Mouse (Mus musculus): ENCODE measurements at regions not wholly inside any gene's neighbourhood (a gene's known extent, or its start where the extent isn't known, plus 50 kb on each side); places are given as distances from the start of the nearest gene placed in this dataset.

GRCm38 (mm10) chr14:46532697-46533096 lies 142.2 kb upstream of the Bmp4 start:
- no peak for DNase-seq (ENCODE audit: low spot score)
- Histone ChIP-seq H3K27ac (no peak overlapping the region), H3K36me3 (no peaks in the 10 kb centered on the region), H3K4me3 (no peak overlapping the region), H3K9me3 (replicated peaks) (no peaks in the 10 kb centered on the region), H3K27me3 (ENCODE audit: low read depth, poor library complexity, severe bottlenecking) (no peaks in the 10 kb centered on the region), H3K4me1 (no peaks in the 10 kb centered on the region; the same call in 1 of the 2 replicates)
- WGBS: 74% methylated on average over 1 of the region's 1 CpGs

- Histone ChIP-seq H3K4me1 (no peaks in the 10 kb centered on the region; the same call in 1 of the 2 replicates), H3K36me3 (no peaks in the 10 kb centered on the region), H3K27me3 (ENCODE audit: low read depth, poor library complexity, severe bottlenecking) (no peaks in the 10 kb centered on the region), H3K9me3 (replicated peaks) (no peaks in the 10 kb centered on the region), H3K27ac (no peak overlapping the region), H3K4me3 (no peak overlapping the region)
- no peak for DNase-seq (ENCODE audit: low spot score)
- 90% methylated on average over 6 of the region's 6 CpGs for WGBS
Measured at GRCm38 (mm10) chr14:46530452-46530851, 140.0 kb upstream of the Bmp4 start.

- Histone ChIP-seq H3K27me3 (ENCODE audit: low read depth, poor library complexity, severe bottlenecking) (no peaks in the 10 kb centered on the region), H3K27ac (no peak overlapping the region), H3K4me1 (no peaks in the 10 kb centered on the region; the same call in 1 of the 2 replicates), H3K36me3 (no peaks in the 10 kb centered on the region), H3K4me3 (no peak overlapping the region), H3K9me3 (replicated peaks) (no peaks in the 10 kb centered on the region)
- 89% methylated on average over 5 of the region's 5 CpGs for WGBS
- DNase-seq (ENCODE audit: low spot score): no peak
Measured at GRCm38 (mm10) chr14:46529086-46529715, 138.7 kb upstream of the Bmp4 start.

GRCm38 (mm10) chr14:46517258-46517657 lies 126.8 kb upstream of the Bmp4 start:
- Histone ChIP-seq H3K4me1 (no peaks in the 10 kb centered on the region), H3K27ac (no peak overlapping the region), H3K27me3 (ENCODE audit: low read depth, poor library complexity, severe bottlenecking) (no peaks in the 10 kb centered on the region), H3K9me3 (replicated peaks) (no peaks in the 10 kb centered on the region), H3K36me3 (no peaks in the 10 kb centered on the region), H3K4me3 (no peak overlapping the region)
- 81% methylated on average over 4 of the region's 4 CpGs for WGBS
- no peak for DNase-seq (ENCODE audit: low spot score)

GRCm38 (mm10) chr14:46516285-46516684 lies 125.8 kb upstream of the Bmp4 start:
- no peak overlapping the region for H3K4me3 ChIP-seq
- H3K27ac ChIP-seq: no peak overlapping the region
- no peaks in the 10 kb centered on the region for H3K9me3 ChIP-seq (replicated peaks)
- no peaks in the 10 kb centered on the region for H3K36me3 ChIP-seq
- no peak for DNase-seq (ENCODE audit: low spot score)
- no peaks in the 10 kb centered on the region for H3K4me1 ChIP-seq
- WGBS: 88% methylated on average over 3 of the region's 3 CpGs
- H3K27me3 ChIP-seq (ENCODE audit: low read depth, poor library complexity, severe bottlenecking): no peaks in the 10 kb centered on the region

DNA sequence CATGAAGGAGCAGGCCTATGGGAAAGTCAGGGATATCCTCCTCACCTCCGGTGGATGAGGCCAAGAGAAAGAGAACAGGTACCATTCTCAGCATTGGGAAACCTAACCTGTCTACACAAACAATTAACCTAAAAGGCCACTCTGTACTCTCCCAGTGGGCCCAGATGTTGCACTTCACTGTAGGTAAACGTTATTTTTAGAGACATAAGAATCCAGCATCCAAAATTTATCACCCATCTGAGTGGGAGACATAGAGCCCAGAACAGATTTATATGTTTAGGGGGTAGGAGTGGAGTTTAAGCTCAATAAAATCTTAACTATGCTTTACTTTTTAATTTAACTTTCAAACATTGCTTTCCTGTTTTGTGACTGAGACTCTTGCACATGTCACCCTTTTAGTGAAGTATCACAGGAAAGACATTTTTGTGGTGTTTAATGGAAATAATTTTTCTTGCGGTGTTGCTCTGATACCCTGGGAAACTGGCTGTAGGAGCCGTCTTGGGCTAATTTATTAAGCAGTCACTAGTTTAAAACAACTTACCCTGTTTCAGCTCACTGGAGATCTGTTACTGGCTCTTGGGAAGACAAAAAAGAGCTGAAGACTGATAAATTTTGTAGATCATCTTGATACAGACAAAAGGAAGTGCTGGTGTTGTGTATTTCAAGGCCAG lies 123.9 kb upstream of the Bmp4 start:
- 84% methylated on average over 4 of the region's 4 CpGs for WGBS
- H3K9me3 ChIP-seq (replicated peaks): no peaks in the 10 kb centered on the region
- H3K36me3 ChIP-seq: no peaks in the 10 kb centered on the region
- H3K27me3 ChIP-seq (ENCODE audit: low read depth, poor library complexity, severe bottlenecking): no peaks in the 10 kb centered on the region
- no peaks in the 10 kb centered on the region for H3K4me1 ChIP-seq
- no peak for DNase-seq (ENCODE audit: low spot score)
- H3K4me3 ChIP-seq: no peak overlapping the region
- H3K27ac ChIP-seq: no peak overlapping the region

GRCm38 (mm10) chr14:46512118-46512517 lies 121.6 kb upstream of the Bmp4 start:
- Histone ChIP-seq H3K9me3 (replicated peaks) (no peaks in the 10 kb centered on the region), H3K27me3 (ENCODE audit: low read depth, poor library complexity, severe bottlenecking) (no peaks in the 10 kb centered on the region), H3K4me1 (no peaks in the 10 kb centered on the region), H3K27ac (no peak overlapping the region), H3K36me3 (no peaks in the 10 kb centered on the region), H3K4me3 (no peak overlapping the region)
- no peak for DNase-seq (ENCODE audit: low spot score)
- WGBS: 97% methylated on average over 1 of the region's 1 CpGs

DNA sequence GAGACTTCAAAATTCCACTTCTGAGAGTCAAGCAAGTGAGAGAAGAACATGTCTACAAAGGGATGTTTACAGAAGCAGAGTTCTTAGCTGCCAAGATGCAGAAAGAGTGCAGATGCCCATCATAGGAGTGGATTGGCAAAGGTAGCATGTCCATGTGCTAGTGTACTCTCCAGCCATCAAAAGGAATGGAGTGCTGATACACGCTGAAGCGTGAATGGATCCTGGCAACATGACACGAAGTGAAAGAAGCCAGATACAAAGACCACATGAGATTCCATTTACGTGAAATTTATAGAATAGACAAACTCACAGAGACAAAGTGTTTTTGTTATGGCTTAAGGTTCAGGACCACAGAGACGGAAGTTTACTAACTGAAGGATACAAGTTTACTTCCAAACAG lies 118.4 kb upstream of the Bmp4 start:
- Histone ChIP-seq H3K36me3 (no peaks in the 10 kb centered on the region), H3K27me3 (ENCODE audit: low read depth, poor library complexity, severe bottlenecking) (no peaks in the 10 kb centered on the region), H3K4me1 (no peaks in the 10 kb centered on the region), H3K4me3 (no peak overlapping the region), H3K9me3 (replicated peaks) (no peaks in the 10 kb centered on the region), H3K27ac (no peak overlapping the region)
- DNase-seq (ENCODE audit: low spot score): no peak
- 87% methylated on average over 5 of the region's 5 CpGs for WGBS

- 87% methylated on average over 3 of the region's 3 CpGs for WGBS
- H3K27me3 ChIP-seq (ENCODE audit: low read depth, poor library complexity, severe bottlenecking): no peaks in the 10 kb centered on the region
- no peaks in the 10 kb centered on the region for H3K4me1 ChIP-seq
- no peak for DNase-seq (ENCODE audit: low spot score)
- H3K36me3 ChIP-seq: no peaks in the 10 kb centered on the region
- H3K27ac ChIP-seq: no peak overlapping the region
- H3K4me3 ChIP-seq: no peak overlapping the region
- no peaks in the 10 kb centered on the region for H3K9me3 ChIP-seq (replicated peaks)
Measured at GRCm38 (mm10) chr14:46505266-46505665, 114.8 kb upstream of the Bmp4 start.

- Histone ChIP-seq H3K4me3 (peak overlapping the region; percentile 24; the same call in 1 of the 2 replicates), H3K36me3 (no peaks in the 10 kb centered on the region), H3K27me3 (ENCODE audit: low read depth, poor library complexity, severe bottlenecking) (no peaks in the 10 kb centered on the region; the same call in 1 of the 2 replicates), H3K27ac (no peak overlapping the region), H3K4me1 (peaks cover 21% of the 10 kb centered on the region), H3K9me3 (replicated peaks) (no peaks in the 10 kb centered on the region)
- DNase-seq (ENCODE audit: low spot score): no peak
- WGBS: 11% methylated on average over 9 of the region's 9 CpGs
Measured at GRCm38 (mm10) chr14:46491601-46492000, 101.1 kb upstream of the Bmp4 start.

DNA sequence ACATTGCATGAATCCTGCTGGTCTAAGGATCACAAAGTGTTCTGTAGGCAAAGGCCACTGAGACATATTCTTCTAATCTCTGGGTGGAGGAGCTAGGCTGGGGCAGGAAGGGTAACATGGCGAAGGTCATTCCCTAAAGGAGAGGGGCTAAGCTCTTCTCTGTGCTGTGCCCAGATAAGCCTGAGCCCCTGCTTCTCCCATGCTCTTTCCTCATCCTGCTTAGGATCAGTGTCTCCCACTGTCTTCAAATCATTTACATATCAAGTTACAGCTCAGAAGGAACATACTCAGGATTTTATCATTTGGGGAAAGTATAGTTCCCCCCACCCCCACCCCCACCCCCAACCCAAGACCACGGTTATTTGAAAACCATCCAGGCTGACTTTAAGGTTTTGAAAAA lies 100.7 kb upstream of the Bmp4 start:
- H3K27me3 ChIP-seq (ENCODE audit: low read depth, poor library complexity, severe bottlenecking): no peaks in the 10 kb centered on the region; the same call in 1 of the 2 replicates
- H3K27ac ChIP-seq: no peak overlapping the region
- no peak for DNase-seq (ENCODE audit: low spot score)
- no peaks in the 10 kb centered on the region for H3K36me3 ChIP-seq
- no peak overlapping the region for H3K4me3 ChIP-seq
- WGBS: 33% methylated on average over 2 of the region's 2 CpGs
- H3K9me3 ChIP-seq (replicated peaks): no peaks in the 10 kb centered on the region
- peaks cover 21% of the 10 kb centered on the region for H3K4me1 ChIP-seq

DNA sequence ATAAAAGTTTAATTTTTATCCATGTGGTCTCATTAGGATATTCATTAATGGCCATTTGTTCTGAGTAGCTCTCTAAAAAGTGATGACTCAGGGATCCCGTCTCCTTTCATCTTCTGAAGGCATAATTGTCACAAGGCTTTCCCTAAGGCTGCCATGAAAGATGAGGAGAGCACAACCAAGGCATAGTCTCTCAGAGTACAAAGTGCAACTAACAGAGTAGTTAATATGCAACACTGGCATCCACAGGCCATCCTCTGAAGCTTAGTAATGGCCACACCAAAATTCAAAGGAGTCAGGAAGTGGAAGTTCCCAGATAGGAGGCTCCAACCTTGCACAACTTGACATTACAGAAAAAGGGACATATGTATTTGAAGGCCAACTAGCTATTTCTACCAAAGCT lies 97.1 kb upstream of the Bmp4 start:
- WGBS: 74% methylated on average over 1 of the region's 1 CpGs
- Histone ChIP-seq H3K36me3 (no peaks in the 10 kb centered on the region), H3K27me3 (ENCODE audit: low read depth, poor library complexity, severe bottlenecking) (no peaks in the 10 kb centered on the region), H3K9me3 (replicated peaks) (no peaks in the 10 kb centered on the region), H3K4me3 (no peak overlapping the region), H3K4me1 (peaks cover 16% of the 10 kb centered on the region), H3K27ac (no peak overlapping the region)
- DNase-seq (ENCODE audit: low spot score): no peak

DNA sequence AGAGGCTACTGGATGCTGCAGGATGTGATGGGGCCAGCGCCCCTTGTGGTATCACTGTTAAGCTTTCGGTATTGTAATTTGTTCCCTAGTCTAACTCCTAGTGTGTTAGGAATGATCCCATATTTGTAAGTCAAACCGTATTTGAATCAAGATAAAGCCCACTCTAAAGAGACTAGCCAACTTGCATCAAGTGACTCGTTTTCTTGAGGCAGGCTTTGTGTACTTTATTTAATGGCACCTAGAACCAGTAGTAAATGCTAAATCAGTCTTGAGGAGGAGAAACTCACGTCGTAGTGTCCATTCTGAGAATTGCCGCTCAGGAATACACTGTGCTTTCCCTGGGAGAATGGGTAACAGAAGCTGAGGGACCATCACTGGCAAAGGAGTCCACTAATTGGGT lies 89.9 kb upstream of the Bmp4 start:
- H3K27ac ChIP-seq: no peak overlapping the region
- no peaks in the 10 kb centered on the region for H3K9me3 ChIP-seq (replicated peaks)
- H3K4me3 ChIP-seq: no peak overlapping the region
- H3K4me1 ChIP-seq: peaks cover 4% of the 10 kb centered on the region; the same call in 1 of the 2 replicates
- 85% methylated on average over 7 of the region's 7 CpGs for WGBS
- H3K27me3 ChIP-seq (ENCODE audit: low read depth, poor library complexity, severe bottlenecking): no peaks in the 10 kb centered on the region
- DNase-seq (ENCODE audit: low spot score): no peak
- H3K36me3 ChIP-seq: no peaks in the 10 kb centered on the region

Measured in limb, embryonic 10.5 days (tissue).